In genomic region chr7:109255506-109256352, GRCm38 (mm10) we compare ENCODE assay signal across 7 mouse cellular contexts.
DNase-seq lines count a peak whose midpoint lies in the region; ATAC-seq and TF ChIP-seq lines count a peak whose summit lies in the region.

No protein-coding gene starts in this region.

- ATAC-seq in limb, embryonic 14.5 days (ENCODE audit: low FRiP score, low read depth): peak; percentile 53; the same call in 1 of the 2 replicates

- 19% methylated on average over 28 of the region's 28 CpGs for WGBS in limb, embryonic 14.5 days

- H3K4me2 ChIP-seq in limb, embryonic 14.5 days (replicated peaks; ENCODE audit: low read depth, low read length, severe bottlenecking): peak overlapping the region; percentile 16

- DNase-seq in adrenal gland, postnatal 14 days: peak; percentile 80
- peak; percentile 76 for DNase-seq in embryo, embryonic 10.5 days (ENCODE audit: low spot score)
- peak; percentile 28 for DNase-seq in heart, adult 8-10 months (ENCODE audit: low spot score)
- DNase-seq in kidney, adult 9 months: peak; percentile 37
- DNase-seq in limb, embryonic 14.5 days (ENCODE audit: low spot score): peak; percentile 35
- peak; percentile 48 for DNase-seq in neural tube, embryonic 10.5 days (ENCODE audit: extremely low spot score, low spot score)
- DNase-seq in splenic B cell, adult 2 months (ENCODE audit: low read depth, low spot score): peak; percentile 60

- no peak for TF ChIP-seq POLR2A in limb, embryonic 14.5 days (IDR thresholded peaks at IDR 0.05; ENCODE audit: borderline replicate concordance, extremely low read depth, insufficient read depth, insufficient read length)

- no peaks in the 10 kb centered on the region for H3K9me3 ChIP-seq in limb, embryonic 14.5 days (ENCODE audit: control insufficient read depth, low read length)

- H3K9ac ChIP-seq in limb, embryonic 14.5 days (ENCODE audit: low read depth, low read length, severe bottlenecking): peak overlapping the region; percentile 22; the same call in 1 of the 2 replicates

- H3K4me3 ChIP-seq in limb, embryonic 14.5 days (replicated peaks; ENCODE audit: low read length): no peak overlapping the region

- H3K27ac ChIP-seq in limb, embryonic 14.5 days (replicated peaks; ENCODE audit: low read depth, low read length): no peak overlapping the region

- no peaks in the 10 kb centered on the region for H3K27me3 ChIP-seq in limb, embryonic 14.5 days (ENCODE audit: control insufficient read depth, insufficient read depth, low read length)
- H3K27me3 ChIP-seq in splenic B cell, adult 2 months (ENCODE audit: control insufficient read depth, insufficient read depth, low read length, poor library complexity, severe bottlenecking): no peaks in the 10 kb centered on the region

- H3K4me1 ChIP-seq in limb, embryonic 14.5 days (ENCODE audit: control insufficient read depth, insufficient read depth, low read length): no peaks in the 10 kb centered on the region

- no peaks in the 10 kb centered on the region for H3K36me3 ChIP-seq in limb, embryonic 14.5 days (ENCODE audit: control insufficient read depth, insufficient read depth, low read length)
- H3K36me3 ChIP-seq in splenic B cell, adult 2 months (ENCODE audit: control insufficient read depth, insufficient read depth, low read length, poor library complexity, severe bottlenecking): no peaks in the 10 kb centered on the region

Comparison
In these comparisons a context has a peak if more than half of its experiments do, and no peak if none do; other contexts are left out.
1. DNase-seq: peak in every context shown above with its lines; median percentile 80 in adrenal gland, postnatal 14 days; 76 in embryo, embryonic 10.5 days; 60 in splenic B cell, adult 2 months; 48 in neural tube, embryonic 10.5 days; 37 in kidney, adult 9 months; 35 in limb, embryonic 14.5 days; 28 in heart, adult 8-10 months.